Mouse (Mus musculus): ENCODE data around the gene Etv6. TPM values are rescaled to one million over a fixed set of nuclear protein-coding genes. Genes with fewer than 3 reads are reported as not detected.
"Not testable (repeated sequence)": the region's sequence is repeated elsewhere in the genome, so short reads cannot be mapped to it uniquely, and the experiment has no call there.

Gene Etv6
- polyA plus RNA-seq (2015; fragmentation: Nextera tagmentation; extraction: Ambion mirVana), result 2.7 and 3.0 TPM in 2 replicates

GRCm38 (mm10) chr6:134035490-134036405 is at the start of gene Etv6:
Gene Etv6 (plus strand): TSS chr6:134035700.
- under 1% methylated on average over 61 of the region's 78 CpGs for WGBS (ENCODE audit: insufficient replicate concordance)

GRCm38 (mm10) chr6:133986161-133986560 is 49.3 kb upstream of the Etv6 start:
- H3K4me1 ChIP-seq (ENCODE audit: control insufficient read depth, low read depth, low read length), result no peaks in the 10 kb centered on the region
- no peaks in the 10 kb centered on the region for H3K27me3 ChIP-seq (ENCODE audit: control insufficient read depth, insufficient read depth, low read depth, low read length)
- no peak overlapping the region for H3K4me2 ChIP-seq (ENCODE audit: low read depth, low read length)
- no peaks in the 10 kb centered on the region for H3K36me3 ChIP-seq (ENCODE audit: control insufficient read depth, insufficient read depth)
- whole genome bisulfite sequencing (ENCODE audit: insufficient replicate concordance), result 42% methylated on average over 2 of the region's 2 CpGs
- no peak for ATAC-seq (ENCODE audit: low read depth)
- no peak overlapping the region for H3K27ac ChIP-seq (ENCODE audit: low read length)
- no peaks in the 10 kb centered on the region for H3K9me3 ChIP-seq (replicated peaks; ENCODE audit: control insufficient read depth, low read length)
- H3K4me3 ChIP-seq (ENCODE audit: low read depth, low read length), result no peak overlapping the region
- no peak overlapping the region for H3K9ac ChIP-seq (ENCODE audit: low read depth, low read length)

More at GRCm38 (mm10) chr6:134035490-134036405, at the start of gene Etv6:
- peaks cover 15% of the 10 kb centered on the region for H3K4me1 ChIP-seq (ENCODE audit: control insufficient read depth, low read depth, low read length)
- peak within 1 kb of the TSS; percentile 80 for H3K9ac ChIP-seq (ENCODE audit: low read depth, low read length)
- no peaks in the 10 kb centered on the region for H3K36me3 ChIP-seq (ENCODE audit: control insufficient read depth, insufficient read depth)
- H3K9me3 ChIP-seq (replicated peaks; ENCODE audit: control insufficient read depth, low read length), result no peaks in the 10 kb centered on the region
- H3K27ac ChIP-seq (ENCODE audit: low read length), result peak within 1 kb of the TSS; percentile 92
- no peaks in the 10 kb centered on the region for H3K27me3 ChIP-seq (ENCODE audit: control insufficient read depth, insufficient read depth, low read depth, low read length)
- peak within 1 kb of the TSS; percentile 81 for H3K4me2 ChIP-seq (ENCODE audit: low read depth, low read length)
- peak within 1 kb of the TSS; percentile 76 for H3K4me3 ChIP-seq (ENCODE audit: low read depth, low read length)
- ATAC-seq (ENCODE audit: low read depth), result peak; percentile 70

GRCm38 (mm10) chr6:133987068-133987591 is 48.4 kb upstream of the Etv6 start:
- Histone ChIP-seq H3K36me3 (ENCODE audit: control insufficient read depth, insufficient read depth) (no peaks in the 10 kb centered on the region), H3K4me1 (ENCODE audit: control insufficient read depth, low read depth, low read length) (no peaks in the 10 kb centered on the region), H3K4me2 (ENCODE audit: low read depth, low read length) (no peak overlapping the region), H3K9ac (ENCODE audit: low read depth, low read length) (no peak overlapping the region), H3K4me3 (ENCODE audit: low read depth, low read length) (no peak overlapping the region), H3K27ac (ENCODE audit: low read length) (no peak overlapping the region), H3K9me3 (replicated peaks; ENCODE audit: control insufficient read depth, low read length) (no peaks in the 10 kb centered on the region), H3K27me3 (ENCODE audit: control insufficient read depth, insufficient read depth, low read depth, low read length) (no peaks in the 10 kb centered on the region)
- WGBS (ENCODE audit: insufficient replicate concordance), result 52% methylated on average over 2 of the region's 2 CpGs
- no peak for ATAC-seq (ENCODE audit: low read depth)

DNA sequence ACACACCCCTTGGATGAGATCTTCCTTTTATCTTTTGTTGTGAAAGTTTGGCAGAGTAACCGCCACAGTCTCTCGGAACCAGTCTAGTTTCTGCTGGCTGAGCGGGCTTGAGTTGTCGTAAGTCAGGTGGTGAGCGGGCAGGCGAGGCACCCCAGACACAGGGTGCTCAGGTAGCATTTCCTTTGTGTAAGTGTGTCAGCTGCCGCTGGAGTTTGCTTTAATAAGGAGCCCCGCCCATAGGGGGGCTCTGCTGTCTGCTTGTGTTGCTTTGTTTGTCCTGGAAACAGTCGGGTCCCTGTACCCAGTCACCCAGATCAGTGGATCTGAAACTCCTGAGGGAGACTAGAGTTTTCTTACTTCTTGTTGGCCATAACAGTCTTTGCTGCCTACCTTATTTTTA is 47.5 kb upstream of the Etv6 start:
- no peak overlapping the region for H3K9ac ChIP-seq (ENCODE audit: low read depth, low read length)
- H3K4me2 ChIP-seq (ENCODE audit: low read depth, low read length), result no peak overlapping the region
- no peaks in the 10 kb centered on the region for H3K4me1 ChIP-seq (ENCODE audit: control insufficient read depth, low read depth, low read length)
- no peaks in the 10 kb centered on the region for H3K27me3 ChIP-seq (ENCODE audit: control insufficient read depth, insufficient read depth, low read depth, low read length)
- ATAC-seq (ENCODE audit: low read depth), result no peak
- 55% methylated on average over 9 of the region's 9 CpGs for WGBS (ENCODE audit: insufficient replicate concordance)
- no peak overlapping the region for H3K4me3 ChIP-seq (ENCODE audit: low read depth, low read length)
- no peaks in the 10 kb centered on the region for H3K9me3 ChIP-seq (replicated peaks; ENCODE audit: control insufficient read depth, low read length)
- no peak overlapping the region for H3K27ac ChIP-seq (ENCODE audit: low read length)
- H3K36me3 ChIP-seq (ENCODE audit: control insufficient read depth, insufficient read depth), result no peaks in the 10 kb centered on the region

DNA sequence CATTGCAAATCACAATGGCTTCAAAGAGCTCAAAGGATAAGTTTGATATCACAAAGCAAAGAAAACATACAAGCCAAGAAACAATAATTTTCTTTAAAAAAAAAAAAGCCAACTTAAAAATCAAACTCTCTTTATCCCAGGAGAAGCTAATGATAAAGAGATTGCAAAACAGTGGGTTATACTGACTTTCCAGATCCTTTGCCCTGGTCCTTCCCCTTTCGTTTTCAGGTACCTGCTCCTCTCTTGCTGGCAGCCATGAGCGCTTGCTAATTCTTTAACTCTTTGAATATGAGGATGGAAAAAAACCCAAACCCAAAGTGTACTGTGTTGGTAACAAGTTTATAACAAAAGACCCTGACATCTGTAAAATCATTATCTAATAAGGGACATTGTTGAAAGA is 38.0 kb upstream of the Etv6 start:
- Histone ChIP-seq H3K4me2 (ENCODE audit: low read depth, low read length) (no peak overlapping the region), H3K27ac (ENCODE audit: low read length) (no peak overlapping the region), H3K36me3 (ENCODE audit: control insufficient read depth, insufficient read depth) (no peaks in the 10 kb centered on the region), H3K4me1 (ENCODE audit: control insufficient read depth, low read depth, low read length) (no peaks in the 10 kb centered on the region), H3K4me3 (ENCODE audit: low read depth, low read length) (no peak overlapping the region), H3K27me3 (ENCODE audit: control insufficient read depth, insufficient read depth, low read depth, low read length) (no peaks in the 10 kb centered on the region), H3K9ac (ENCODE audit: low read depth, low read length) (no peak overlapping the region), H3K9me3 (replicated peaks; ENCODE audit: control insufficient read depth, low read length) (no peaks in the 10 kb centered on the region)
- WGBS (ENCODE audit: insufficient replicate concordance), result 56% methylated on average over 2 of the region's 2 CpGs
- no peak for ATAC-seq (ENCODE audit: low read depth)

GRCm38 (mm10) chr6:133997935-133998334 is 37.6 kb upstream of the Etv6 start:
- Histone ChIP-seq H3K4me2 (ENCODE audit: low read depth, low read length) (no peak overlapping the region), H3K27me3 (ENCODE audit: control insufficient read depth, insufficient read depth, low read depth, low read length) (no peaks in the 10 kb centered on the region), H3K36me3 (ENCODE audit: control insufficient read depth, insufficient read depth) (no peaks in the 10 kb centered on the region), H3K9ac (ENCODE audit: low read depth, low read length) (no peak overlapping the region), H3K9me3 (replicated peaks; ENCODE audit: control insufficient read depth, low read length) (no peaks in the 10 kb centered on the region), H3K27ac (ENCODE audit: low read length) (no peak overlapping the region), H3K4me3 (ENCODE audit: low read depth, low read length) (no peak overlapping the region), H3K4me1 (ENCODE audit: control insufficient read depth, low read depth, low read length) (no peaks in the 10 kb centered on the region)
- WGBS (ENCODE audit: insufficient replicate concordance), result 19% methylated on average over 2 of the region's 2 CpGs
- no peak for ATAC-seq (ENCODE audit: low read depth)

DNA sequence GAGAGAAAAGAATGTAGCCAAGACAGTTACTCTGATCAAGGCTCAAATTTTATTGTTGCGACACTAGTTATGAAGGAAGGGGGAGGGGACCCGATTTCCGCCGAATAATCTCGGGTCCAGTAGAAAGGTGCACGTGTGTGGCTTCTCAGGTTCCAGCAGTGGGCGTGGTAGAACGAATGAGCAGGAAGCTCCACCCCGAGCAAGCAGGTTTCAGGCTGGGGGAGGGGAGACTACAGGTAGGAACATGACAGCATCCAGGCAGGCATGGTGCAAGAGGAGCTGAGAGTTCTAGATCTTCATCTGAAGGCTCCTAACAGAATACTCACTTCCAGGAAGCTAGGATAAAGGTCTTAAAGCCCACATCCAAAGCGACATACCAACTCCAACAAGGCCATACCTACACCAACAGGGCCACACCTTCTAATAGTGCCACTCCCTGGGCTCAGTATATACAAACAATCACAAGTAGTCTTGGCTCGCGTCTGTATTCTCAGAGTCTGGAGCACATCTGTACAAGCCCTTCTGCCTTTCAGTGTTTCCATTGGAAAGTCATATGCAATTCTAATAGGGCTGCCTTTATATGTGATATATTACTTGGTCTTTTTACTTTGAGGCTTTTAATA is 20.9 kb upstream of the Etv6 start:
- not testable (repeated sequence) for H3K4me2 ChIP-seq (ENCODE audit: low read depth, low read length); H3K36me3 ChIP-seq (ENCODE audit: control insufficient read depth, insufficient read depth); H3K27ac ChIP-seq (ENCODE audit: low read length); H3K4me3 ChIP-seq (ENCODE audit: low read depth, low read length); ATAC-seq (ENCODE audit: low read depth); H3K9me3 ChIP-seq (replicated peaks; ENCODE audit: control insufficient read depth, low read length); H3K27me3 ChIP-seq (ENCODE audit: control insufficient read depth, insufficient read depth, low read depth, low read length); H3K4me1 ChIP-seq (ENCODE audit: control insufficient read depth, low read depth, low read length); H3K9ac ChIP-seq (ENCODE audit: low read depth, low read length)
- WGBS (ENCODE audit: insufficient replicate concordance), result 44% methylated on average over 6 of the region's 12 CpGs

DNA sequence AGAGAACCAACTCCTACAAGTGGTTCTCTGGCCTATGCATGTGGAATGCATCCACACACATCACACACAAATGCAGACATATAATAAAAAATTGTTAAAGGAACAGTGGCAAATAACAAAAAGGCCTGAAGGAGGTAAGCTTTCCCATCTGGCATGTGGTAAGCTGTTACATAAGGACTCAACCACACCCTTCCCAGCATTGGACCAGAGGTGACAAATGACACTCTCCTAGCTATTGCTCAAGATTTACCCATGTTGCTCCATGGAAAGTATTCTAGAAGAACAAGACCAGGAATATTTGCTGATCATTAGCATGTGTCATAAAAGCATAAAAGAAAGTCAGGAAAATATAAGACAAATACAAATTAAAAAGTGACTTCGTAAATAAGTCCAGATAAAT is 16.7 kb upstream of the Etv6 start:
- no peak overlapping the region for H3K4me3 ChIP-seq (ENCODE audit: low read depth, low read length)
- no peak overlapping the region for H3K4me2 ChIP-seq (ENCODE audit: low read depth, low read length)
- H3K27ac ChIP-seq (ENCODE audit: low read length), result no peak overlapping the region
- no peaks in the 10 kb centered on the region for H3K4me1 ChIP-seq (ENCODE audit: control insufficient read depth, low read depth, low read length)
- no peaks in the 10 kb centered on the region for H3K27me3 ChIP-seq (ENCODE audit: control insufficient read depth, insufficient read depth, low read depth, low read length)
- no peak overlapping the region for H3K9ac ChIP-seq (ENCODE audit: low read depth, low read length)
- ATAC-seq (ENCODE audit: low read depth), result no peak
- WGBS (ENCODE audit: insufficient replicate concordance), result 68% methylated on average over 1 of the region's 1 CpGs
- no peaks in the 10 kb centered on the region for H3K9me3 ChIP-seq (replicated peaks; ENCODE audit: control insufficient read depth, low read length)
- H3K36me3 ChIP-seq (ENCODE audit: control insufficient read depth, insufficient read depth), result no peaks in the 10 kb centered on the region

DNA sequence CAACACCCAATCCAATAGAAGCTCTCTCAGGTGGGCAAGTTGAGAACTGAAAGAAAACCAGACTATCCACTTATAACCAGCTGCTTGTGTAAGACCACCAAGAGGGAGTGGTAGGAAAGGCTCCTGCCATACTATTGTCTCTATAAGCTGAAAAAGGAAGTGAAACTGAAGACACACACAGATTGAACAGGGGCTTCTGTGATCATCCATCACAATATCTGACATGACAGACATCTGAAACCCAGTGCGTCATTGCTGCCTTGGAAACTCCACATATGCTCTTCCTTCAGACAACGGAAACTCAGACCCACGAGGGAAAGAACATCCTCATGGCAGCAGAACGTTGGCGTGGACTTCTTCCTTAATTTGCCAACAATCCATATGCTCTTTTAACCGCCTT is 14.7 kb upstream of the Etv6 start:
- Histone ChIP-seq H3K27ac (ENCODE audit: low read length) (no peak overlapping the region), H3K27me3 (ENCODE audit: control insufficient read depth, insufficient read depth, low read depth, low read length) (no peaks in the 10 kb centered on the region), H3K9ac (ENCODE audit: low read depth, low read length) (no peak overlapping the region), H3K4me2 (ENCODE audit: low read depth, low read length) (no peak overlapping the region), H3K4me3 (ENCODE audit: low read depth, low read length) (no peak overlapping the region), H3K36me3 (ENCODE audit: control insufficient read depth, insufficient read depth) (no peaks in the 10 kb centered on the region), H3K4me1 (ENCODE audit: control insufficient read depth, low read depth, low read length) (no peaks in the 10 kb centered on the region), H3K9me3 (replicated peaks; ENCODE audit: control insufficient read depth, low read length) (no peaks in the 10 kb centered on the region)
- no peak for ATAC-seq (ENCODE audit: low read depth)
- 28% methylated on average over 6 of the region's 6 CpGs for WGBS (ENCODE audit: insufficient replicate concordance)
